Mouse (Mus musculus): ENCODE results near the gene Garnl3.

The Garnl3 gene

DNA sequence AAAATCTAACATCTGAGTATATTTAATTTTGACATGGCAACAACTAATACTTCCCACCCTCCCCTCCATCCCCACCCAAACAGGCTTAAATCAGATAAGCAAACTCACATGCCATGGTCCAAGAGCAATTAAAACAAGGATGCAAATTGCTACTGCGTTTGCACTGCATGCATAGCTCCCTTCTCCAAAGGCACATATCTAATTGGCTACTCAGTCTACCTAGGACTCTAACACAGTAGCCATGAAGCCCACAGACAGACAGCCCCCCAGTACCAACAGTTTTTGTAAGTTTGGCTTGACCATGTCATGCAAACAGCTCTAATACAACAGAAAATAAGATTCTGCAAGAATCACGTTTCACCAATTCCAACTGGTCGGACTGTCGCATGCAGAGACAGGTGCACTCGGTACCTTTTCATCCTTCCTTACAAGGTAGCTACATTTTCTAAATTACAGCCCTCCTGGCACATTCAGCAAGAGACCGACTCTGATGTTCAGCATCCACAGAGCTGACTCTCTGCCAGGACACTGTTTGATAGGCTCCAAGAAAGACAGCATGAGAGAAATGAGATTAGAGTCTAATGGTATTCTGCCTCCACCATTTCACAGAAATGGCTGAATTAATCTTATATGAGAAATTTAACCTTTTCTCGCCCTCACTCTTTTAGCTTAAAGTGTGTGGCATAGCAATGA is 44.6 kb downstream of the Garnl3 start:
- 58% methylated on average over 7 of the region's 7 CpGs for WGBS

DNA sequence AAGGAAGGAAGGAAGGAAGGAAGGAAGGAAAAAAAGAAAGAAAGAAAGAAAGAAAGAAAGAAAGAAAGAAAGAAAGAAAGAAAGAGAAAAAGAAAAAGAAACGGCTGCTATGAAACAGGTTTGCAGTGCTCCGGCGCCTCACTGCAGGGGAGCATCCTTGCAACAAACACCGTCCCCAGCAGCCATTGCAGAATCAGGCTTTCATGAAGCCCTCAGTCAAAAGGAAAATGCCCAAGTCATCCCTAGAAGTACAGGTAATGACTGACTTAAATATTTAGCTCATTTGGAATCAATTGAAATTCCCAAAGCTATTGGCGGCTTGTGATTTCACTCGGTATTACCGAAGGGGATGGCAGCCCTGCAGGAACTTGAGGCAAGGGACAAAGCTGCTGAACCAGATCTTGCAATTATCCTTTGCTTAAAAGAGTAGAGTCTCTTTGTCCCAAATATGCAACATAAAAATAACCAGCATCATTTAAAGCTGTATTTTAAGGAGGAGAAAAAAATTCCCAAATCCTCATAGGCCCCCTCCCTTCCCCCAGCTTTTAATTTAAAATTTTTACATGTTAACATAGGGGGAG is 45.3 kb downstream of the Garnl3 start:
- WGBS: 33% methylated on average over 7 of the region's 7 CpGs

DNA sequence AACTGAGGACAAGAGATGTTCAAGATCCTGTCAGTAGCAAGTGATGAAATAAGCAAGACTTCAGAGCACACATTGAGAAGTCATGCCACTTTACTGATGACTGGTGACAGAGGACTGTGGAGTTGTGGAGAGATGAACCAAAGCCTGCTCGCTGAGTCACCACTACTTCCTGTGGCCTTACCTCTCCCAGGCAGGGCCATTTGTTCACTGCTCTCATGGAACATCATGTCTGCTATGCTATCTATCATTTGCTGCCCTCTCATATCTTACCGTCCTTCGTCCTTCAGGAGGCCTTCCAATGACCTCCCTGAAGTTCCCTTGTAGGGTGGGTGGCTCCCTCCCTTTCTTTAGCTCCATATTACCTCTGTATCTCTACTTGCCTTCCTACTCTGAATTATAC is 47.2 kb downstream of the Garnl3 start:
- WGBS: 82% methylated on average over 3 of the region's 3 CpGs

DNA sequence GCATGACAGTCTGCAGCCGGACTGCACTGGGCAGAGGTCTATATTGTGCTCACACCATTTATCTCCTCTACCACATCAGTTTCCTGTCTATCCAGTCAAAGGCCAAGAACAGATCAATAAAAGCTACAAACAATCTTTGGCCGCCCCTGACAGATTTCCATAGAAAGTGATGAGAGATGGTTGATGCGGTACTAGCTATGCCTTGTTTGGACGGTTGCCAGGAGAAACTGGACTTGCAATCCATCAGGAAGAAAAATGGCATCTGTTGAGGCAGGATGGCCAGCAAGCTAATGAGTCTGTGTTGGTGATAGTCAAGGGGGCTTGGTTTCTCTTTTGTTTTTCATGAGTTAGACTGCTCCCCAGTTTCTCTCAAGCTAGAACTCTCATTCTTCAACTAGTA is 51.3 kb downstream of the Garnl3 start:
- WGBS: 69% methylated on average over 4 of the region's 4 CpGs

DNA sequence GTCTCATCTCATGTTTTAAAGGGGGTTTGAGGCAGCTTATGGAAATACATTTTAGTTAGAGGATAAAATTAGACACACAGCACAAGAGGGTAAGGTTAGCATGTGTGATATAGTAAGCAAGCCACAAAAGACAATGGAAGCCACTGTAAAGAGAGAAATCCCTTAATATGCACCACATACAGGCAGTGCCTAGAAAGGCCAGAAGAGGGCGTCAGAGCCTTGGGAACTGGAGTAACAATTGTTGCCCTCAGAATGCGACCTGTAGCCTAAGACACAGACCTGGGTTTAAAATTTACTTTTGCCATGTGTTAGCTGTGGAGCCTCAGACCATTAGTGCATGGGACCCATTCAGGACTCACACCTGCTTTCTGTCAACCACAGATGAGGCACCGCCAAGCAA is 54.2 kb downstream of the Garnl3 start:
- 33% methylated on average over 3 of the region's 3 CpGs for WGBS

DNA sequence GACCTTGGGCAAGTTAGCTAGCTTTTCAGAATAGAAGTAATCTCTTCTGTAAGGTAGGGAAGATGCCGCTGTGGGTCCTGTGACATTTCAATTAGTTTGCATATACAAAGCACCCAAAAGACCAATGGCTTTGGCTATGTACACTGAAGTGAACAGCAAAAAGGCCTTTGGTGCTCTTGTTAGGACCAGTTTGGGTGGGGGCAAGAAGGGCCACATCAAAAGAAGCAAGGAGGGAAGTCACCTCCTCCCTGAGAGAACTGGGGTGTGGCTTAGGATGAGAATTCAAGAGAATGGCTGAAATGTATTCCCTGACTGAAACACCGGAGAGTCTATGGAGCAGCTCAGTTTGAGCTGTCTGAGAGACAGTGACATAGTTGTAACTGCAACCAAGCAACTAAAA is 56.5 kb downstream of the Garnl3 start:
- WGBS: 69% methylated on average over 2 of the region's 2 CpGs

DNA sequence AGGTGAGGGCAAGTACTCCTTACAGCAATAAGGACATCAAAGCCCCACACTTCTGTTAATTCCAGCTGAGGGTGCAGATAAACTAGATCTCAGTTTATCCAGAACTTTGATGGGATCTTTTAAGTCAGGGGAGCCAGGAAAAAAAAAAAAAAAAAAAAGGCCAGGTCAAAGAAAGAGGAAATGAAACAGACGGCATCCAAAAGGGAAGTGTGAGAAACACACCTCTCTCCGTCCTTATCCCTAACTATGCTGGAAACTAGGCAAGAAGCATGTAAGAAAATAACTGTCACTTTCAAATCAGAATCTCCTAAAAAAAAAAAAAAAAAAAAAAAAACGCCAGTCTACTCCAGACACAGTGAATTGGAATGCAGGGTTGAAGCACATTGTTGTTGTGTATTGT is 57.3 kb downstream of the Garnl3 start:
- WGBS: 59% methylated on average over 3 of the region's 3 CpGs

DNA sequence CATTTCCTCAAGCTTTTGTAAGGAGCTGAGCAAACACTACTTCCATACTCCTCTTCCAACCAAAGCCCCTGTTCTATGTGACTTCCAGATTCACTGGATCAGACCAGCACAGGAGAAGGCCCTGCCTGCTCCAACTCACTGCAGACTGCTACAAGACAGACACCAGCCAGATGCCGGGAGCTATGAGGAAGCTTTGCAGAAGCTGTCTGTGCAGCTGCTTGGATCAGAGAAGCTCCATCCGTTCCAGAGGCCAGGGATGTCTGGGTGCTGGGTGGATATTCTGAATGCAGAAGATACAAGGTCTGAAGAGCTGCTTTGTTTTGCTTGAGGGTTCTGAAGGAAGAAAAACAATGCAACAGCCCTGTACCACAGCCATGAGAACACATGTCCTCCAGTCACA is 59.1 kb downstream of the Garnl3 start:
- WGBS: 40% methylated on average over 2 of the region's 2 CpGs

DNA sequence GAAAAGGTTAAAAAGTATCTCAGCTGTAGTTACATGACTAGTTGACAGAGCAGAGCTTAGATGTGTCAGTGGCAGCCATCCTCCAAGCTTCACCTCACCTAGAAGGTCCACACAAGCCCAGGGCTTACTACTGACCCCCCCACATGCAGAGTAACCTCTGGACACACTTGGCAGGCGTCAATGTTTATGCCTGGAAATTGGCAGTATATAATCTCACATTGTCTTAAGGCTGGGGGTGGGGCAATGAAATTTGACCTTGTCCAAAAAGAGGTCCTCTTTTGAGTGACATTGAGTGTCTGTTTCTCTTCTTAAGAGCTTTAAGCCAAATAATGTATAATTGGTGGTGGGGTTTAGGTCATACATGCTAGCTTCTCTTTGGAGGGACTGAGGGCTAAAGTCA is 65.8 kb downstream of the Garnl3 start:
- WGBS: 79% methylated on average over 1 of the region's 1 CpGs

DNA sequence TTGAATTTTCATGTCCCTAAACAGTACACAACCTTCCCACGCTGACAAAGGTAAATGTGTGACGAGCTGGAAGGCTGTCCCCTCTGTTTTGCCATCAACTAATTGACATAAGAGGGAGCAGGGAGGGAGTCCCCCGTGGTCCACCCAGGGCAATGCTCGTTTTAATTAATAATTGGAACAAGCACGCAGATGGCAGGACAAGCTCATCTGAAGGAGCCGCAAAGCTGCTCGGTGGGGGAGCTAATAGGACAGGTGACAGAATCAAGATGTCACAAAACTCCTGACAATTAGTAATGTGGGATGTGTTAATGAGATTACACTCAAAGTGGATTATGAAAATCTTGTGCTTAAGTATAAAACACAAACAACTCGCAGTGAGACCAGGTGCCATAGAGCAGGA is 68.7 kb downstream of the Garnl3 start:
- WGBS: 51% methylated on average over 8 of the region's 8 CpGs

DNA sequence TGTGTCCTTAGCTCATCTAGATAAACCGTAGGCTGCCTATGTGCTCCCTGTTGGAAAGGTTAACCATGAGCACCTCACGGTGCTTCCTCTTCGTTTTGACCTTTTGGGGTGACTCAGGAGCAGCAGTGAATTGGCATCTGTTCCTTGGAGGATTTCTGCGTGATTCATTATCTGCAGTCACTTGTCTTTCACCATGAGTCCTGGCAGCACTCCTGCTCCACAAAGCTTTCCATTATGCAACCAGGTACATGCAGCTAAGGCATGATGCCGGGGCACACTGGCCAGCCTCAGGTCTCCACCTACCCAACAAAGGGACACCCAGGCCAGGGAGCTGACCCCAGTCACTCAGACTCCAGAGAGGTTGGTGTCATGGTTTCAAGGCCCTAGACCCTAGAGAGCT is 72.5 kb downstream of the Garnl3 start:
- 57% methylated on average over 5 of the region's 5 CpGs for WGBS

DNA sequence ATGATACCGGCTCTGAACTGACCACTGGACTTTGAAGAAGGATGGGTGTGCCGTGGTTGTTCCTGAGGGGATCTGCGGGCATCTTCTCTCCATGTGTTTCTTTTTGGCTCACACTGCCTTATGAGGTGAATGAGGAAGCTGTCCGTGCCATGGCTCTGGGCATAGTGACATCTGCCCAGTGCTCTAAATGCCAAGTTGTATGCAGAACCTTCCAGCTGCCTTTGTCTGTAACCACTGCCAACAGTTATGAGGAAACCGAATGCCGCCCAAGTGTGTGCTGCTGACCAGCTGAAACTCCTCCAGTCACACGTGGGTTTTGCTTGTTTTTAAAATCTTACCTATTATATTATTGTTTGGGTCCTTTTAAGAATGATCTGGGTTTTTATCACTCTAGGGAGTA is 73.9 kb downstream of the Garnl3 start:
- 59% methylated on average over 7 of the region's 7 CpGs for WGBS

DNA sequence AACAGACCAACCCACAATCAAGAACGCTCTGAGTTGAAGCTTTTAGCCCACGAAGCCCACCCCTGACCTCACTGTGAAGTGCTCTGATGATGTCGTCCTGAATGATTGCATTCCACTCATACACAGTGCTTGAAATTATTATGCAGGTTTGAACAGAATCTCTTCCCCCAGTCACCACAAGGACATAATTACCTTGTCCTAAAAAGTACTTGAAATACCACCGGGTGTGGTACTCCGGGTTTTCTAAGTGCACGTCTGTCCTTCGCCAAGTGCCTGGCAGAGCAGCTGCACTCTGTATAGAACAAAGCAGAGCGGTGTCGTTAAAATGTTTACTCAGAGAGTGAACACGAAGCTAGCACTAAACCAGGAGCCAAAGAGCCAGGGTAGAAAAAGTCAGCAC is 77.5 kb downstream of the Garnl3 start:
- WGBS: 41% methylated on average over 10 of the region's 10 CpGs

DNA sequence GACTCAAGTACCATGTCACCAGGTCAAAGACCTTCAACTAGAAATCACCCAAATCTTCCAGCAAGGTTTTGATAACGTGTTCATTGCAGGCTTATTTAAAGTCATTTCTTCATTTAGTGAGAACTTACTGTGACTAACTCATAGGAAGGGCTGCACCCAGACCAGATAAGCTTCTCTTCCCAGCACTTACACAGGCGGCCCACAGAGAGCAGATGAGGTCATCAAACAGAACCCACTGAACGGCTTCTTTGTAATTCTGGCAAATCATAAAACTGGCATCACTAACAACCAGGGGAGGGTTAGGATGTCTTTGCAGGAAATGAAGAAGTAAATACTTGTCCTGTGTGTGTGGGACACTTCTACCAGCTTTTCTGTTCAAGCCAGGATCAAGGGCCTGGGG is 84.1 kb downstream of the Garnl3 start:
- 66% methylated on average over 3 of the region's 3 CpGs for WGBS

DNA sequence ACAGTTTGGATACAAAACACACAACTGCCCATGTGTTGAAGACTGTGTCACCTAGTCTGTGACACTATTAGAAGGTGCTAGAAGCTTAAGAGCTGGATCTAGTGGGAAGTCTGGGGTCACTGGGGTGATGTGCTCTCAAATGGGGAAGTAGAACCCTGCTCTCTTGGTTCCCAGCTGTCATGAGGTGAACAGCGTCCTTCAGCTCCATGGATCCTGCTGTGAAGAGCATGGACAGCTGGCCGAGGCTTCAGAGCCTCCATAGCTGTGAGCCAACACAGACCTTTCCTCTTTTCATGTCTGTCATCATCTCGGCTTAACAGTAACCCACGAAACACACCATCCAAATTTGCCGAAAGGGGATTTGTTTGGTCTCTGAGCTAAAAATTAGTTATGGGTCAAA is 84.5 kb downstream of the Garnl3 start:
- whole genome bisulfite sequencing: 71% methylated on average over 5 of the region's 5 CpGs

DNA sequence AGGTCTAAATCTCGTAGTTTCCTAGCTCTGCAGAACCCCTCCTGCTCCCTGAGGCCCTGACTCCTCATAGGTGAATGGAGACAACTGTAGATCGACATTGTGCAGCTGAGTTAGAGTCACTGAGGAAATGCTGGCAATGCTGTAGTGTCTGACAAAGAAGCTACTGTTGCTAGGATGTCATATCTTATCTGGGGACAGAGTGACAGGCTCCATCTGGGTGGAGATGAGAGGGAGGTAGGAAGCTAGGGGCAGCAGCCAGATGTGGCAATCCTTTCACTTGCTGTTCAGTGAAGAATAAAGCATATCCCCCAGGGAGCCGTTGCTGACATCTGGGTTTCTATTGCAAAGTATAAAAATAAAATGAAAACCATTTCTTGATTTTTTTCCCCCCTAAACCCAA is 85.6 kb downstream of the Garnl3 start:
- 53% methylated on average over 3 of the region's 3 CpGs for WGBS

DNA sequence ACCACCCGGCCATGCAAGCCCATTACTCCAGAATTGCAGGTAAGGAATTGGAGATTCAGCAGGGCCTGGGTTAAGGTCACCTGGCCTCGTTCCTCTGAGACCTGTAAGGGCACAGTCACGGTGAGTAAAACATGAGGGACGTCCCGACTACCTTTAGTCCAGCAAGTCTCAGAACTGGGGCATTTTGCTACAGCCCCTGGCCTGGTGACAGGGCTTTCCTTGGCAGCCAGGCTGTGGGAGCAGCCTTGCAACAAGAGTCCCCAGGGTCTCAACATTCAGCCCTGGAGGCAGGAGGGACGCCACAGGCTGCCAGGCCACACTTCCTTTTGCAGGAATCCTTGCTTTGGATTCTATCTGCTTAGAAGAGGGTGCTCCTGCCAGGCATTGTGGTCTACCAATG is 88.7 kb downstream of the Garnl3 start:
- WGBS: 71% methylated on average over 6 of the region's 6 CpGs

DNA sequence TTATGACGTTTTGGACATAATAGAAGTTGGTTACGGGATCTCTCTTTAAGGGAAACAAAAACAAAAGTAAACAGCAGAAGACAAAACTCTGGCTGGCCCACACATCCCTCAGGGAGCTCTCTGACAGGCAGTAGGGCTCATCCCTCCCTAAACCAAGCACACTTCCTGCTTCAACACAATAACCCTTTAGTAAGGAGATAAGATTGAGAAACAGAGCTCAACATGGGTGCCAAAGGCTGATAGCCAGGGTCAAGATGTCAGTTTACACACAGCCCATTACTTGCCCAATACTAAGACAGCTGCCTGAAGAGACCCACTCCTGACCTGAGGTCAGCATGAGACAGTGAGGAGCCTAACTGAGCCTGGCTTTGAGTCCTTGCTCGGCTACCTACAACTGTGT is 89.9 kb downstream of the Garnl3 start:
- WGBS: 67% methylated on average over 3 of the region's 3 CpGs

DNA sequence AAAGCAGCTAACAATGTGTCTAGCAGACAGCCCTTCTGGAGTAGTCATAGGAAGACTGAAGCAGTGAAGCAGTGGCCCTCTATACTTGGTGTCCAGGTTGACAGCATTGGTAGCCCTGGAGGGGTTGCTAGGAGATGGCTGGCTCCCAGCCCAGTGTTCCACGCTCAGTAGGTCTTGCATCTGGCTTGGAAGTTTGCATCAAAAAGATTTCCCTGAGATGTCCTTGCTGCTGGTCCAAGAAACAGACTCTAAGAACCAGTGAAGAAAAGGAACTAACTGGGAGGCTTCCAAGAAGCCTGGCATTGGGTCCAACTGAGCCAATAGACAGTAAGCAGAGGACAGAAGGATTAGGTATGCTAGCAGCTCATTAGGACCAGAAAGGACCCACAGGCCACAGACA is 94.0 kb downstream of the Garnl3 start:
- WGBS: 32% methylated on average over 1 of the region's 1 CpGs

DNA sequence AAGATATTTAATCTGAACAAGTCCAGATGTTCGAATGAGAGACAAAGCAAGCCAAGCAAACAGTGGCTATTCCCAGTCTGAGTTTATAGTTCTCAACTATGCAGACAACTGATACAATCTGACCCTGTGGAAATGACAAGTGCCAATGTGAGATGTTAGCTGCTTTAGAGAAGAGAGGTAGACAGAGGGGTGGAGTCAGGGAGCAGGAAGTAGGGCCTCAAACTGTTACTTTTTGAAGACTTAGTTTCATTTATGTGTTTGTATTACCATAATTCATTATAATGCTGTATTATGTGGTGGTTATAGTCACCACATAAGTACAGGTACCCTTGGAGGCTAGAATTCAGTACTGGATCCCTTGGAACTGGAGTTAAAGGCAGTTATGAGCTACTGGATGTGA is 96.2 kb downstream of the Garnl3 start:
- WGBS: 35% methylated on average over 1 of the region's 1 CpGs

DNA sequence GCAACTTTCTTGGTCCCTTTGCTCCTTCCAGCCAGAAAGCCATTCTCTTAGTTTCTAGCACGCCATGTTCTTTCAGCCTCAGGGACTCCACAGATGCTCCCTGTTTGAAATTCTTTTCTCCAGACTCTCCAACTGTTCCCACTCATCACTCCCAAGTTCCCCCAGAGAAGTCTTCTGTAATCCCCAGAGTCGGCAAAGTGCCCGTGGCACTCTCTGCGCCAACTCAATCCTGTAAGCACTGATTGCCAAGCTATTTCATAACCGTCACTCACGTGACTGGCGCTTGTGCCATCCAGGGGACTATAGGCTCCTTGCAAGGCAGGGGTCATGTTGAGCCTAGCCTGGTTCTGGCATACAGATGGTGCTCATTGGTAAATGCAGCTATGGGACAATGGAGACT is 98.2 kb downstream of the Garnl3 start:
- 39% methylated on average over 7 of the region's 7 CpGs for WGBS

DNA sequence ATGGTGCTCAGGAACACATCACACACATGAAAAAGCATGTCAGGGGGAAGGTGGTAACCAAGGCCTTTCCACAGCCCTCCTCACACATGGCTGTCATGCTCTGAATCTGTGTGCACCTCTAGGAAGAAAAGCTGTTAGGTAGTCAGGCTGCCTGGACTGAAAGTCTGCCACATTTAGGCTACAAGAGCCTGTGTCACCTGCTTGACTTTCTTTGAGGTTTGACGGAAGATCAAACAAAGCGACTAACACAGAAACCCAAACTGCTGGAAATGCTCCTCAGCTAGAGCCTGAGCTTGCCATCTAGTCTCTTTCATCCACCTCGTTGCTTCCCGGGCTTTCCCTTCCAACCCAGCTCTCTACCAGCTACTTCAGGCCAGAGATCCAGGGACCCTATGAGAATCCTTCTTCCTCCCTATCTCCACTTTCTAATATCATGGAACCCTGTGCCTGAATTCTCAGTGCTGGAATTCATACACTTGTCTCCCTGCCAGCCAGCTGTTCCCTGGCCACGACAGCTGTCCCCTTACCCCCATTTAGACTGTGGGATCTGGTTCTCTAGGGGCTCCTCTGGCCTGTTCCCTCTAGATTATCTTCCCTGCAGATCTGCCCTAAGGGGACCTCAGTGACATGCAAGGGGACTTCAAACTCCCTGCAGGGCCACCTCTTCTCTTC is 98.9 kb downstream of the Garnl3 start:
- WGBS: 67% methylated on average over 5 of the region's 5 CpGs

DNA sequence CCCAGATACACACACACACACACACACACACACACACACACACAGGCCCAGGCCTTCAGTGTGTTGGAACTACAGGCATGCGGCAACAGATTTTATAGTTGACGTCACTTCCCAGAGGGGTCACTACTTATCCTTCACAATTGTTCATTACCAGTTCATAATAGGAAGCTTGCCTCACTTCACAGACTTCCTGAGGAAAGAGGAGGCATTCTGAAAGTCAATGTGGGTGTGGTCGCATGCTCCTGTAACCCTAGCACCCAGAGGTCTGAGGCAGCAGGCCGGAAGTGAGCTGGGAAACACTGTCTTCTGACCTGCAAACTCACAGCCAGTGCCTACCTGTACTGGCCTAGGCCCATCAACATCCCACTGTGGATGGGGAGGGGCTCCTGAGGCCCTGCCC is 106.4 kb downstream of the Garnl3 start:
- WGBS: 79% methylated on average over 4 of the region's 4 CpGs

DNA sequence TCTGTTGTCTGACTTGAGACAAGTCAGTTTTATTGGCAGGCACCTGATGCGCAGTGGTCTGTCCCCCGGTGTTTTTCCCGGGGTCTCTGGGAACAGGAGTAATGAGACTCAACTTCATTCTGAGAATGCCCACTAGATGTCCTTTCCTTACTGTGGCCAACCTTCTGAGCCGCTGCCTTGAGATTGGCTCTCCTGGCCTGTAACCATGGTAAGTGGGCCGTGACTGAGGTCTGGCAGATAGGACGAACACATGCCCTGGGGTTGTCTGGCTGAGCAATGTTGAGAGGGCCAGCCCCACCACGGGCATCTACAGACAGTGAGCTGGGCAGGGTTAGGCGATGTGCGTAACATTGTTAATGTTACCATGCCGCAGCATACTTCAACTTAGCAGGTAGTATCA is 106.9 kb downstream of the Garnl3 start:
- 68% methylated on average over 10 of the region's 10 CpGs for WGBS
